Mouse (Mus musculus): ENCODE measurements around the gene Gcc1. TPM values are rescaled to one million over a fixed set of nuclear protein-coding genes. Genes with fewer than 3 reads are reported as not detected.

Gcc1 gene
- total and polyA plus RNA-seq, 2 experiments from 2014 or later, result 4.2 to 6.4 TPM

DNA sequence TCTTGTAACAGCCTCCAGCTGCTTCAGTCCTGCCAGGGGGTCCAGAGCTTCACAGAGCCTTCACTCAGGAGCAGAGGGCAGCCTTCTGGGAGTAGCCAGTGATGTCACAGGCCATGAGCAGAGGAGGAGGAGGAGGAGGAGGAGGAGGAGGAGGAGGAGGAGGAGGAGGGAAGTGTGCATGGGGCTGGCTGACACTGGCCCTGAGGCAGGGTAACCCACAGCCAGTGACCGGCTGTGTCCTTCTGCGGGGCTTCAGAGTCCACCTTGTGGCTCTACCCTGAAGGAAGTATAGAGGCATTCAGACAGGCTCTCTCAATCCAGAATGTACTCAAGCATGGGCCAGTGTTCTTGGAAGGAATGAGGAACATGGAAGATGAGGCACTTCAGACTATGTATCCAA lies 21.1 kb upstream of the Gcc1 start, which contains the start of gene Pax4:
TSS of gene Pax4 (minus strand) at position 101 of the 400 bp plus-strand sequence.
- Histone ChIP-seq H3K27me3 (ENCODE audit: control insufficient read depth, insufficient read depth, low read length) (peaks cover 34% of the 10 kb centered on the region), H3K9me3 (replicated peaks; ENCODE audit: control insufficient read depth, low read length) (no peaks in the 10 kb centered on the region), H3K27ac (ENCODE audit: low read depth) (no peak within 1 kb of the TSS), H3K4me3 (ENCODE audit: low read depth, low read length) (no peak within 1 kb of the TSS), H3K9ac (replicated peaks; ENCODE audit: low read depth, low read length) (no peak within 1 kb of the TSS), H3K4me2 (ENCODE audit: low read depth, low read length) (no peak within 1 kb of the TSS), H3K4me1 (ENCODE audit: control insufficient read depth, insufficient read depth) (no peaks in the 10 kb centered on the region), H3K36me3 (replicated peaks; ENCODE audit: control insufficient read depth, insufficient read depth, low read length) (no peaks in the 10 kb centered on the region)
- ATAC-seq (ENCODE audit: insufficient read depth, low read depth) (no peak), DNase-seq (ENCODE audit: low spot score) (no peak)
- TF ChIP-seq EP300 (IDR thresholded peaks at IDR 0.05; ENCODE audit: low read depth) (no peak), CTCF (IDR thresholded peaks at IDR 0.05; ENCODE audit: low read depth) (no peak)
- 80% methylated on average over 2 of the region's 2 CpGs for WGBS

- H3K27ac ChIP-seq (ENCODE audit: low read depth), result no peak overlapping the region
- ATAC-seq (ENCODE audit: insufficient read depth, low read depth) (no peak), DNase-seq (ENCODE audit: low spot score) (no peak)
- H3K9me3 ChIP-seq (replicated peaks; ENCODE audit: control insufficient read depth, low read length), result no peaks in the 10 kb centered on the region
- H3K27me3 ChIP-seq (ENCODE audit: control insufficient read depth, insufficient read depth, low read length), result peaks cover 30% of the 10 kb centered on the region
- no peak overlapping the region for H3K4me2 ChIP-seq (ENCODE audit: low read depth, low read length)
- WGBS, result 68% methylated on average over 7 of the region's 7 CpGs
- no peak overlapping the region for H3K9ac ChIP-seq (replicated peaks; ENCODE audit: low read depth, low read length)
- no peaks in the 10 kb centered on the region for H3K36me3 ChIP-seq (replicated peaks; ENCODE audit: control insufficient read depth, insufficient read depth, low read length)
- no peaks in the 10 kb centered on the region for H3K4me1 ChIP-seq (ENCODE audit: control insufficient read depth, insufficient read depth)
- no peak overlapping the region for H3K4me3 ChIP-seq (ENCODE audit: low read depth, low read length)
- TF ChIP-seq CTCF (IDR thresholded peaks at IDR 0.05; ENCODE audit: low read depth), result no peak
- TF ChIP-seq EP300 (IDR thresholded peaks at IDR 0.05; ENCODE audit: low read depth), result no peak
Measured at GRCm38 (mm10) chr6:28447937-28448336, 19.7 kb upstream of the Gcc1 start.

- DNase-seq (ENCODE audit: low spot score) (no peak), ATAC-seq (ENCODE audit: insufficient read depth, low read depth) (no peak)
- 65% methylated on average over 6 of the region's 6 CpGs for WGBS
- TF ChIP-seq CTCF (IDR thresholded peaks at IDR 0.05; ENCODE audit: low read depth) (no peak), EP300 (IDR thresholded peaks at IDR 0.05; ENCODE audit: low read depth) (no peak)
- H3K4me2 ChIP-seq (ENCODE audit: low read depth, low read length), result no peak overlapping the region
- no peak overlapping the region for H3K4me3 ChIP-seq (ENCODE audit: low read depth, low read length)
- no peak overlapping the region for H3K9ac ChIP-seq (replicated peaks; ENCODE audit: low read depth, low read length)
- H3K36me3 ChIP-seq (replicated peaks; ENCODE audit: control insufficient read depth, insufficient read depth, low read length), result peaks cover 2% of the 10 kb centered on the region; the same call in 1 of the 2 replicates
- H3K4me1 ChIP-seq (ENCODE audit: control insufficient read depth, insufficient read depth), result no peaks in the 10 kb centered on the region
- H3K27me3 ChIP-seq (ENCODE audit: control insufficient read depth, insufficient read depth, low read length), result no peaks in the 10 kb centered on the region
- H3K27ac ChIP-seq (ENCODE audit: low read depth), result no peak overlapping the region
- H3K9me3 ChIP-seq (replicated peaks; ENCODE audit: control insufficient read depth, low read length), result no peaks in the 10 kb centered on the region
Measured at GRCm38 (mm10) chr6:28431538-28431855, 3.3 kb upstream of the Gcc1 start.

DNA sequence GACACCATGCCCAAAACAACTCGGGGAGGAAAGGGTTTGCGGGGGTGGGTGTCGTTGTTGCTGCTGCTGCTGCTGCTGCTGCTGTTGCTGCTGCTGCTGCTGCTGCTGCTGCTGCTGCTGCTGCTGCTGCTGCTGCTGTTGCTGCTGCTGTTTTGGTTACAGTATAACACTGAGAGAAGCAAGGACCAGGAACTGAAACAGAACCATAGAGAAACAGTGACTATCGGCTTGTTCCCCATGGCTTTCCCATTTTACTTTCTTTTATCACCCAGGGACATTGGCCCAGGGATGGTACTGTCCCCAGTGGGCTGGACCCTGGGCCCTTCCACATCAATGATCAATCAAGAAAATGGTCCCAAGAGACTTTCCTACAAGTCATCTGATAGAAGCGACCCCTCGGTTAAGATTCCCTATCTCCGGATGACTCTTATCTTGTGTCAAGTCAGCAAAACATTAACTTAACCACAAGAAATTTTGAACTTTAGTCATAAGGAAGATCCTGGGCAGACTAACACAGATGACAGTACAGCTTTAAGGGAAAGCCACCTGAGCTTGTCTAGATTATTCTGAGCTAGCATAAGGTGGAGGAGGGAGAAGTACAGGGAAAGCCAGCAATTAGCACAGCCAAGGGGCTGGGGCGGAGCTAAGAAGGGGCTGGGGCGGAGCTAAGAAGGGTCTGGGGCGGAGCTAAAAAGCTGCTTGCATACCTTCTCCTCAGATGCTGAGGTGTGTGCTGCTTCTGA lies 2.8 kb upstream of the Gcc1 start:
- Histone ChIP-seq H3K27me3 (ENCODE audit: control insufficient read depth, insufficient read depth, low read length) (no peaks in the 10 kb centered on the region), H3K9ac (replicated peaks; ENCODE audit: low read depth, low read length) (no peak overlapping the region), H3K36me3 (replicated peaks; ENCODE audit: control insufficient read depth, insufficient read depth, low read length) (peaks cover 7% of the 10 kb centered on the region; the same call in 1 of the 2 replicates), H3K4me3 (ENCODE audit: low read depth, low read length) (no peak overlapping the region), H3K4me2 (ENCODE audit: low read depth, low read length) (no peak overlapping the region), H3K9me3 (replicated peaks; ENCODE audit: control insufficient read depth, low read length) (no peaks in the 10 kb centered on the region), H3K4me1 (ENCODE audit: control insufficient read depth, insufficient read depth) (no peaks in the 10 kb centered on the region), H3K27ac (ENCODE audit: low read depth) (no peak overlapping the region)
- TF ChIP-seq CTCF (IDR thresholded peaks at IDR 0.05; ENCODE audit: low read depth) (no peak), EP300 (IDR thresholded peaks at IDR 0.05; ENCODE audit: low read depth) (no peak)
- ATAC-seq (ENCODE audit: insufficient read depth, low read depth) (no peak), DNase-seq (ENCODE audit: low spot score) (no peak)
- WGBS, result 66% methylated on average over 10 of the region's 10 CpGs

DNA sequence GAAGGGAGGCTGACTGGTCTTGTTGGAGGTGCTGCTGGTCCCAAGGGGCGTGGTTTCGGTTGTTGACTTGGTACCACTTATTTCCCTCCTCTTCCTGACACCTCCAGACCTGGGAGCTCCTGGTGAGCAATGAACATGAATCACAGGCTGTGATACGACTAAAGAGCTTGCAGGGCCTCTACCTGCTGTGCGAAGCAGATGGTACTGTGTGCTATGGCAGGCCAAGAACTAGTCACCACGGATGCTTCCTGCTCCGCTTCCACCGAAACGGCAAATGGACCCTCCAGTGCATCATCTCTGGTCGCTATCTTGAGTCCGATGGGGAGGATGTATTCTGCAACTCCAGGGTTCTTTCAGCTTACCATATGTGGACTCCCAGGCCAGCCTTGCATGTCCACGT lies 1.7 kb upstream of the Gcc1 start:
- DNase-seq (ENCODE audit: low spot score), result no peak
- H3K4me2 ChIP-seq (ENCODE audit: low read depth, low read length), result no peak overlapping the region
- H3K27ac ChIP-seq (ENCODE audit: low read depth), result no peak overlapping the region
- H3K9ac ChIP-seq (replicated peaks; ENCODE audit: low read depth, low read length), result no peak overlapping the region
- WGBS, result 84% methylated on average over 11 of the region's 11 CpGs
- no peak overlapping the region for H3K4me3 ChIP-seq (ENCODE audit: low read depth, low read length)
- H3K4me1 ChIP-seq (ENCODE audit: control insufficient read depth, insufficient read depth), result peaks cover 3% of the 10 kb centered on the region; the same call in 1 of the 2 replicates
- H3K27me3 ChIP-seq (ENCODE audit: control insufficient read depth, insufficient read depth, low read length), result no peaks in the 10 kb centered on the region
- TF ChIP-seq CTCF (IDR thresholded peaks at IDR 0.05; ENCODE audit: low read depth), result no peak
- no peak for TF ChIP-seq EP300 (IDR thresholded peaks at IDR 0.05; ENCODE audit: low read depth)
- no peaks in the 10 kb centered on the region for H3K9me3 ChIP-seq (replicated peaks; ENCODE audit: control insufficient read depth, low read length)
- no peak for ATAC-seq (ENCODE audit: insufficient read depth, low read depth)
- peaks cover 16% of the 10 kb centered on the region for H3K36me3 ChIP-seq (replicated peaks; ENCODE audit: control insufficient read depth, insufficient read depth, low read length)

Data from heart, postnatal 0 days (tissue).